Mouse (Mus musculus): ENCODE data around the gene Mgst2.

Mgst2 gene

GRCm38 (mm10) chr3:51654303-51655055, 5.7 kb upstream of the Mgst2 start:
- no peak for DNase-seq (ENCODE audit: low read depth, low spot score)

- no peak for DNase-seq (ENCODE audit: low read depth, low spot score)
Observed at GRCm38 (mm10) chr3:51659415-51659814, 745 bp upstream of the Mgst2 start.

- DNase-seq (ENCODE audit: low read depth, low spot score), result no peak
Observed at GRCm38 (mm10) chr3:51660821-51661276, 689 bp downstream of the Mgst2 start.

- no peak for DNase-seq (ENCODE audit: low read depth, low spot score)
Observed at GRCm38 (mm10) chr3:51661376-51661775, 1.2 kb downstream of the Mgst2 start.

- DNase-seq (ENCODE audit: low read depth, low spot score), result no peak
Observed at GRCm38 (mm10) chr3:51661880-51662550, 1.9 kb downstream of the Mgst2 start.

GRCm38 (mm10) chr3:51662557-51662956, 2.4 kb downstream of the Mgst2 start:
- DNase-seq (ENCODE audit: low read depth, low spot score), result no peak

GRCm38 (mm10) chr3:51668607-51669006, 8.4 kb downstream of the Mgst2 start:
- DNase-seq (ENCODE audit: low read depth, low spot score), result no peak

- no peak for DNase-seq (ENCODE audit: low read depth, low spot score)
Observed at GRCm38 (mm10) chr3:51670414-51671070, 10.4 kb downstream of the Mgst2 start.

GRCm38 (mm10) chr3:51671071-51671469, 10.9 kb downstream of the Mgst2 start:
- no peak for DNase-seq (ENCODE audit: low read depth, low spot score)

- DNase-seq (ENCODE audit: low read depth, low spot score), result no peak
Observed at GRCm38 (mm10) chr3:51672631-51673030, 12.5 kb downstream of the Mgst2 start.

GRCm38 (mm10) chr3:51673408-51674086, 13.4 kb downstream of the Mgst2 start:
- DNase-seq (ENCODE audit: low read depth, low spot score), result peak; percentile 66

- no peak for DNase-seq (ENCODE audit: low read depth, low spot score)
Observed at GRCm38 (mm10) chr3:51674963-51675362, 14.8 kb downstream of the Mgst2 start.

GRCm38 (mm10) chr3:51685539-51685938, 25.4 kb downstream of the Mgst2 start:
- no peak for DNase-seq (ENCODE audit: low read depth, low spot score)

- DNase-seq (ENCODE audit: low read depth, low spot score), result no peak
Observed at GRCm38 (mm10) chr3:51686316-51686715, 26.2 kb downstream of the Mgst2 start.

GRCm38 (mm10) chr3:51686791-51687190, 26.6 kb downstream of the Mgst2 start:
- no peak for DNase-seq (ENCODE audit: low read depth, low spot score)

GRCm38 (mm10) chr3:51688725-51689124, 28.6 kb downstream of the Mgst2 start:
- no peak for DNase-seq (ENCODE audit: low read depth, low spot score)

- DNase-seq (ENCODE audit: low read depth, low spot score), result no peak
Observed at GRCm38 (mm10) chr3:51693196-51693595, 33.0 kb downstream of the Mgst2 start.

- no peak for DNase-seq (ENCODE audit: low read depth, low spot score)
Observed at GRCm38 (mm10) chr3:51694576-51694975, 34.4 kb downstream of the Mgst2 start.

GRCm38 (mm10) chr3:51695713-51696112, 35.6 kb downstream of the Mgst2 start:
- no peak for DNase-seq (ENCODE audit: low read depth, low spot score)

GRCm38 (mm10) chr3:51697931-51698330, 37.8 kb downstream of the Mgst2 start:
- no peak for DNase-seq (ENCODE audit: low read depth, low spot score)

GRCm38 (mm10) chr3:51700123-51700522, 40.0 kb downstream of the Mgst2 start:
- no peak for DNase-seq (ENCODE audit: low read depth, low spot score)

- no peak for DNase-seq (ENCODE audit: low read depth, low spot score)
Observed at GRCm38 (mm10) chr3:51700731-51701280, 40.6 kb downstream of the Mgst2 start.
